Mouse (Mus musculus) mesoderm, embryonic 11.5 days (tissue): ENCODE data around the gene Slc15a1.
"Not testable (repeated sequence)": the region's sequence is repeated elsewhere in the genome, so short reads cannot be mapped to it uniquely, and the experiment has no call there.

ENCODE experiments used
- DNase-seq: peaks from one replicate; pipeline ENCODE4 v3.0.0-alpha.2; 2012; ENCODE audit warnings: low read depth, low spot score

Gene Slc15a1

GRCm38 (mm10) chr14:121413726-121414125 lies 91.3 kb downstream of the Slc15a1 start:
- not testable (repeated sequence) for DNase-seq
